Mouse (Mus musculus): Measurements from ENCODE around the gene Enpp6. TPM values are rescaled to one million over a fixed set of nuclear protein-coding genes. Genes with fewer than 3 reads are reported as not detected.
"Not testable (repeated sequence)": the region's sequence is repeated elsewhere in the genome, so short reads cannot be mapped to it uniquely, and the experiment has no call there.

The Enpp6 gene
- polyA plus RNA-seq, 1 experiment from 2014 or later = 2.5 TPM

DNA sequence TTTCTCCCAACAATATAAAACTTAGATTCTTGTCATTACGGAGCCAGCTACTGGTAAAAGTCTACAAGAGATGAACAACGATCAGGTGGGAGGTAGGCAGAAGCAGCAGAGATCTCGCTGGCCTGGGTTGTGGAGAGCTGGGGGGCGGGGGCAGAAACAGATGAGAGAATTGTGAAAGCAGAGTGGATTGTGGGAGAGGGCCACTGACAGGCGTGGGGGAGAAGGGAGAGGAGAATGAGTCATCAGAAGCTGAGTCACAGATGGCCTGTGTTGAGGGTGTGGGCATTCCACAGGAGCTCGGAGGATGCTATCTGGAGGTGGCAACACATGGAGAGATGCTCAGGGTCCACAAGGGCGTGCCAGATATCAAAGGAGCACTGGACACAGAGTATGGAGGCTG lies 45.4 kb downstream of the Enpp6 start:
- Histone ChIP-seq H3K27ac (ENCODE audit: poor library complexity, severe bottlenecking) (no peak overlapping the region), H3K4me3 (no peak overlapping the region), H3K9ac (no peak overlapping the region), H3K4me2 (no peak overlapping the region), H3K9me3 (replicated peaks) (no peaks in the 10 kb centered on the region), H3K4me1 (replicated peaks) (peaks cover 2% of the 10 kb centered on the region; the same call in 1 of the 2 replicates), H3K27me3 (replicated peaks) (0 out of 2 replicates have a peak, but pooled peaks cover 4% of the 10 kb centered on the region), H3K36me3 (no peaks in the 10 kb centered on the region)
- no peak for ATAC-seq (ENCODE audit: insufficient number of reproducible peaks, low FRiP score)
- 68% methylated on average over 7 of the region's 7 CpGs for WGBS

DNA sequence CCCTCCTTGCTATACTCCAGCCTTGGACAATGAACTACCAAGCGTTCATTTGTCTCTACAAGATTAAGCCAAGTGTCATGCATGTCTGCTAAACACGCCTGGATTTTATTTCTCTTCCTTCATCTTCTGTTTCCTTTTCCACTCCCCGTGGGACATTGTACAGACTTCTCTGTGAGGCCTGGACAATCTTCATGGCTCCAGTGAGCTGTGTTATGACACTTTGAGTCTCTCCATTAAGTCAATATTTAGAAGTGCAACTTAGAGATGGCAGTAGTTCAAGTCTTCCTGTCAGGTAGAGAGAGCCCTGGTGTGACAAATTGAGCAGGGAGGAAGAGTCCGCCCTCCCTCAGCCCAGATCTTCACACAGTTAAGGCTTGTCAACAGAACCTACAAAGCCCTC lies 47.3 kb downstream of the Enpp6 start:
- H3K9me3 ChIP-seq (replicated peaks) = no peaks in the 10 kb centered on the region; the same call in 1 of the 2 replicates
- no peak overlapping the region for H3K9ac ChIP-seq
- no peak for ATAC-seq (ENCODE audit: insufficient number of reproducible peaks, low FRiP score)
- H3K4me1 ChIP-seq (replicated peaks) = no peaks in the 10 kb centered on the region
- no peak overlapping the region for H3K4me2 ChIP-seq
- WGBS = 61% methylated on average over 4 of the region's 4 CpGs
- no peaks in the 10 kb centered on the region for H3K36me3 ChIP-seq
- H3K27ac ChIP-seq (ENCODE audit: poor library complexity, severe bottlenecking) = no peak overlapping the region
- no peak overlapping the region for H3K4me3 ChIP-seq
- H3K27me3 ChIP-seq (replicated peaks) = 0 out of 2 replicates have a peak, but pooled peaks cover 4% of the 10 kb centered on the region

DNA sequence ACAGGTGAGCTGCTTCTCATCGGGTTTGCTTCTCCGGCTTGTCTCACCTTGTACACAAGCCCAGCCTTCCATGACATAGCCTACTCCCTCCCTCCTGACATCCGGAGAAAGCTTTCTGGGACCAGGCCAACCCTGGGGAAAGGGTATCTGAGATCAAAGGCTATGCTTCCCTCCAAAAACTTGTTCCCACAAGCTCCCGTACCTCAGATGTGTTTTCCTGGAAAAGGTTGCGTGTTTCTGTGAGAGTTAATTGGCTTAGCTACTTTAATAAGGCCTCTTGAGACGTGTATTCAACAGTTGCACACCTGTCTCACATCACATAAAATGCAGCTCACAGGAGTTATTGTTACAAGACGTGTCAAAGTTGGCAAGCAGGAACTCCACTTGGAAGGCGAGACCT lies 49.8 kb downstream of the Enpp6 start:
- Histone ChIP-seq H3K4me2 (no peak overlapping the region), H3K4me1 (replicated peaks) (no peaks in the 10 kb centered on the region), H3K4me3 (no peak overlapping the region), H3K9ac (no peak overlapping the region), H3K27ac (ENCODE audit: poor library complexity, severe bottlenecking) (no peak overlapping the region), H3K36me3 (no peaks in the 10 kb centered on the region), H3K9me3 (replicated peaks) (peaks cover 4% of the 10 kb centered on the region; the same call in 1 of the 2 replicates), H3K27me3 (replicated peaks) (no peaks in the 10 kb centered on the region)
- no peak for ATAC-seq (ENCODE audit: insufficient number of reproducible peaks, low FRiP score)
- 80% methylated on average over 8 of the region's 8 CpGs for WGBS

- Histone ChIP-seq H3K4me2 (no peak overlapping the region), H3K27ac (ENCODE audit: poor library complexity, severe bottlenecking) (no peak overlapping the region), H3K36me3 (no peaks in the 10 kb centered on the region), H3K9me3 (replicated peaks) (peaks cover 4% of the 10 kb centered on the region; the same call in 1 of the 2 replicates), H3K9ac (no peak overlapping the region), H3K4me3 (no peak overlapping the region), H3K4me1 (replicated peaks) (no peaks in the 10 kb centered on the region), H3K27me3 (replicated peaks) (no peaks in the 10 kb centered on the region)
- 70% methylated on average over 5 of the region's 5 CpGs for WGBS
- no peak for ATAC-seq (ENCODE audit: insufficient number of reproducible peaks, low FRiP score)
Measured at GRCm38 (mm10) chr8:47037405-47037804, 50.7 kb downstream of the Enpp6 start.

- WGBS = 70% methylated on average over 4 of the region's 4 CpGs
- H3K4me3 ChIP-seq; H3K9me3 ChIP-seq (replicated peaks); H3K9ac ChIP-seq; H3K27ac ChIP-seq (ENCODE audit: poor library complexity, severe bottlenecking); ATAC-seq (ENCODE audit: insufficient number of reproducible peaks, low FRiP score); H3K4me2 ChIP-seq; H3K4me1 ChIP-seq (replicated peaks); H3K36me3 ChIP-seq; H3K27me3 ChIP-seq (replicated peaks): not testable (repeated sequence)
Measured at GRCm38 (mm10) chr8:47040215-47040614, 53.5 kb downstream of the Enpp6 start.

DNA sequence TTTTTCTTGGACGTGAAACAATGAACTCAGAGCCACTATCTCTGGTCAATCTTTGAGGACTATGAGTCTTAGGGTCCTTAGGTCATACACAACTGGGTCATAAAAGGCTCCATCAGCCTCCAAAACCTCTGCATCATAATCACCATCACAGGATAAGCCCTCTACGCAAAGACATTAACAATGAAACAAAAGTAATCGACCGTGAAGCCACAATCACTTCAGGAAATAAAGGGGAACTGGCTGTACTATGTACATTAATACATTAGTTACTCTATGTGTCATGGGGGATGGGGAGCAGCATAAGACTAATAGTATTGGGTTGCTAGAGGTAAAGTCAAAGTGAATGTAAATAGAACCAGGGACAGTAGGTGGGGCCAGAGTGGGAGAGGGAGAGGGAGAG lies 59.7 kb downstream of the Enpp6 start:
- Histone ChIP-seq H3K36me3 (no peaks in the 10 kb centered on the region), H3K27me3 (replicated peaks) (no peaks in the 10 kb centered on the region)
- WGBS = 81% methylated on average over 4 of the region's 4 CpGs

DNA sequence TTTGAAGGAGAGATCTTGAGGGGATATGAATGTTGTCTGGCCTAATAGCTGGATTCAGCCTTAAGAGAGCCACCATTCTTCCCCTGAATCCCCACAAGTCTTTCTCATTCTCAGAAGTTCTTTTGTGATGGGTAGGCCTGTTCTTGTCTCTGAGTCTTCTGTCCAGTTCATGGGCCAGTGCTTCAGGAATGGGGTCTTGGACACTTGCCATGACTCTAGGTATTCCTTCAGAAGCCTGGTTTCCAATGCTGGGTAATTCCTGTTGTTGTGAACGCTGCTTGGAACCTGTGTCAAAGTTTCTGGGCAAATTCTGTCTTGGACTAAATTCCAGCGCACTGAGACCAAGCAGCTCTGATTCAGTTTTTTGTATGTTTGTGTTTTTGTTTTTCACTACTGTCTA lies 60.5 kb downstream of the Enpp6 start:
- Histone ChIP-seq H3K36me3 (no peaks in the 10 kb centered on the region), H3K27ac (ENCODE audit: poor library complexity, severe bottlenecking) (no peak overlapping the region), H3K9ac (no peak overlapping the region), H3K27me3 (replicated peaks) (no peaks in the 10 kb centered on the region), H3K4me2 (no peak overlapping the region), H3K4me1 (replicated peaks) (no peaks in the 10 kb centered on the region), H3K9me3 (replicated peaks) (no peaks in the 10 kb centered on the region), H3K4me3 (no peak overlapping the region)
- WGBS = 89% methylated on average over 2 of the region's 2 CpGs
- ATAC-seq (ENCODE audit: insufficient number of reproducible peaks, low FRiP score) = no peak

More for the DNA sequence above, 59.7 kb downstream of the Enpp6 start:
- H3K4me2 ChIP-seq = no peak overlapping the region
- H3K9ac ChIP-seq = no peak overlapping the region
- H3K4me3 ChIP-seq = no peak overlapping the region
- no peaks in the 10 kb centered on the region for H3K4me1 ChIP-seq (replicated peaks)
- no peaks in the 10 kb centered on the region for H3K9me3 ChIP-seq (replicated peaks)
- ATAC-seq (ENCODE audit: insufficient number of reproducible peaks, low FRiP score) = no peak
- no peak overlapping the region for H3K27ac ChIP-seq (ENCODE audit: poor library complexity, severe bottlenecking)

GRCm38 (mm10) chr8:47048584-47048983 lies 61.9 kb downstream of the Enpp6 start:
- Histone ChIP-seq H3K9me3 (replicated peaks) (no peaks in the 10 kb centered on the region), H3K27ac (ENCODE audit: poor library complexity, severe bottlenecking) (no peak overlapping the region), H3K4me3 (no peak overlapping the region), H3K9ac (no peak overlapping the region), H3K4me1 (replicated peaks) (no peaks in the 10 kb centered on the region), H3K4me2 (no peak overlapping the region), H3K27me3 (replicated peaks) (no peaks in the 10 kb centered on the region), H3K36me3 (no peaks in the 10 kb centered on the region)
- no peak for ATAC-seq (ENCODE audit: insufficient number of reproducible peaks, low FRiP score)
- 86% methylated on average over 10 of the region's 10 CpGs for WGBS

DNA sequence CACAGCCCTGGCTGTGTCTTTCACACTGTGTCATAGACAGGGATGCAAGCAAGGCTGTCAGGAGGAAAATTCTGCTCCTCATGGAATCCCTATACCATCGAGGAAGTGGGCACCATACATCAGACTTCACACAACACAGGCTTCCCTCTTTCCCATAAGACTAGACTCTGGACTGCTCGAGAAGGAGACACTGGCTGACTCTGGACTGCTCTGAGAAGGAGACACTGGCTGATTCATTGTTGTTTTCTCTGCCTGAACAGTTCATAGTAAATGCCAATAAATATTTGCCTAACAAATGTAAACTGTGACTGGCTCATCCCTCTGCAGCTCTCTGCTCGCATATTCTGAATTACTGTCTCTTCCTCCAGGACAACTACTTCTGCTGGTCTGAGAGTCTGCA lies 66.0 kb downstream of the Enpp6 start:
- no peak for ATAC-seq (ENCODE audit: insufficient number of reproducible peaks, low FRiP score)
- no peaks in the 10 kb centered on the region for H3K36me3 ChIP-seq
- H3K4me1 ChIP-seq (replicated peaks) = no peaks in the 10 kb centered on the region
- no peak overlapping the region for H3K9ac ChIP-seq
- no peak overlapping the region for H3K4me2 ChIP-seq
- H3K27me3 ChIP-seq (replicated peaks) = no peaks in the 10 kb centered on the region
- no peak overlapping the region for H3K4me3 ChIP-seq
- no peaks in the 10 kb centered on the region for H3K9me3 ChIP-seq (replicated peaks)
- WGBS = 67% methylated on average over 3 of the region's 3 CpGs
- no peak overlapping the region for H3K27ac ChIP-seq (ENCODE audit: poor library complexity, severe bottlenecking)

- Histone ChIP-seq H3K27me3 (replicated peaks) (no peaks in the 10 kb centered on the region), H3K4me2 (no peak overlapping the region), H3K9me3 (replicated peaks) (no peaks in the 10 kb centered on the region), H3K4me1 (replicated peaks) (no peaks in the 10 kb centered on the region; the same call in 1 of the 2 replicates), H3K27ac (ENCODE audit: poor library complexity, severe bottlenecking) (no peak overlapping the region), H3K4me3 (no peak overlapping the region), H3K36me3 (no peaks in the 10 kb centered on the region), H3K9ac (no peak overlapping the region)
- 78% methylated on average over 1 of the region's 1 CpGs for WGBS
- ATAC-seq (ENCODE audit: insufficient number of reproducible peaks, low FRiP score) = no peak
Measured at GRCm38 (mm10) chr8:47056086-47056485, 69.4 kb downstream of the Enpp6 start.

- no peaks in the 10 kb centered on the region for H3K27me3 ChIP-seq (replicated peaks)
- H3K4me2 ChIP-seq = no peak overlapping the region
- no peaks in the 10 kb centered on the region; the same call in 1 of the 2 replicates for H3K4me1 ChIP-seq (replicated peaks)
- H3K9ac ChIP-seq = no peak overlapping the region
- H3K9me3 ChIP-seq (replicated peaks) = no peaks in the 10 kb centered on the region
- no peak for ATAC-seq (ENCODE audit: insufficient number of reproducible peaks, low FRiP score)
- WGBS = 79% methylated on average over 4 of the region's 4 CpGs
- H3K36me3 ChIP-seq = no peaks in the 10 kb centered on the region
- no peak overlapping the region for H3K27ac ChIP-seq (ENCODE audit: poor library complexity, severe bottlenecking)
- no peak overlapping the region for H3K4me3 ChIP-seq
Measured at GRCm38 (mm10) chr8:47058526-47058925, 71.8 kb downstream of the Enpp6 start.

DNA sequence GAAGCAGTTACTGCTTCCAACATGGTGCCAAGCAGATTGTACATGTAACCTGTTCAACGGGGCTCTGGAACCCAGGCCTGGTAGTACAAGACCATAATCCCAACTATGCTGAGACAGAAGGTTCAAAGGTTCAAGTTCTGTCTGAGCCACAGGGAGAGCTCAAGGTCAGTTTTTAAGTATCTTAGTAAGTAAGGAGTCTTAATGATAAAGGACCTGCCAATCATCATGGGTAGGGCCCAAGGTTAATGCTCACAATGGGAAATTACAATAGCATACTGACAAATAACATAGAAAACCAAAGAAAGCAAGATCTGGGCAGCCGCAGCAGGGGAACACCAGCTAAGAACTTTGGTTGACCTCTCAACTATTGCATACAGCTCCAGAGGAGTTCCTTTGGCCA lies 72.3 kb downstream of the Enpp6 start:
- Histone ChIP-seq H3K27me3 (replicated peaks) (no peaks in the 10 kb centered on the region), H3K27ac (ENCODE audit: poor library complexity, severe bottlenecking) (no peak overlapping the region), H3K9ac (no peak overlapping the region), H3K4me2 (no peak overlapping the region), H3K36me3 (no peaks in the 10 kb centered on the region), H3K4me3 (no peak overlapping the region), H3K9me3 (replicated peaks) (no peaks in the 10 kb centered on the region), H3K4me1 (replicated peaks) (no peaks in the 10 kb centered on the region; the same call in 1 of the 2 replicates)
- 86% methylated on average over 2 of the region's 2 CpGs for WGBS
- no peak for ATAC-seq (ENCODE audit: insufficient number of reproducible peaks, low FRiP score)
